Mouse (Mus musculus): ENCODE measurements around the gene Adamts4.

GRCm38 (mm10) chr1:171271622-171272021, 21.4 kb downstream of the Adamts4 start:
- TF ChIP-seq TCF12 (IDR thresholded peaks at IDR 0.05; ENCODE audit: low read depth, low read length) (no peak), HCFC1 (IDR thresholded peaks at IDR 0.05; ENCODE audit: low read depth, low read length) (no peak), GABPA (IDR thresholded peaks at IDR 0.05; ENCODE audit: insufficient replicate concordance, low read depth, low read length) (no peak), SIN3A (IDR thresholded peaks at IDR 0.05; ENCODE audit: low read length) (no peak), UBTF (IDR thresholded peaks at IDR 0.05; ENCODE audit: low read depth, low read length) (no peak), ELF1 (IDR thresholded peaks at IDR 0.05; ENCODE audit: low read depth, low read length) (no peak), IRF4 (IDR thresholded peaks at IDR 0.05; ENCODE audit: low read depth, low read length) (no peak), POLR2A (IDR thresholded peaks at IDR 0.05; ENCODE audit: low read depth, low read length) (no peak), USF2 (conservative IDR thresholded peaks at IDR 0.05; ENCODE audit: low read depth, low read length) (no peak)
